Mouse (Mus musculus) liver, postnatal 0 days (tissue): ENCODE measurements at regions not wholly inside any gene's neighbourhood (a gene's known extent, or its start where the extent isn't known, plus 50 kb on each side); places are given as distances from the start of the nearest gene placed in this dataset.

Source experiments
- ATAC-seq: fragments of 200-750 bp; cut with Nextera tagmentation; 2 replicates; pipeline ENCODE4 v1.8.0; 2017; ENCODE audit warnings: mild to moderate bottlenecking, moderate library complexity
- DNase-seq: peaks from one replicate; pipeline ENCODE4 v3.0.0-alpha.2; 2016
- H3K27ac ChIP-seq: fragments of 300-500 bp; sonication (generic); 2 replicates; pipeline ENCODE4 v1.5.1; 2014; ENCODE audit warnings: antibody characterized with exemption, moderate library complexity, mild to moderate bottlenecking, low read depth
- H3K27me3 ChIP-seq: fragments of 300-500 bp; sonication (generic); 2 replicates; pipeline ENCODE4 v1.6.1; 2014; ENCODE audit warnings: low read length, control low read depth, mixed read lengths; ENCODE audit not compliant: insufficient read depth
- H3K36me3 ChIP-seq: fragments of 300-500 bp; sonication (generic); replicated peaks from 2 replicates; pipeline ENCODE4 v1.6.1; 2014; ENCODE audit warnings: mild to moderate bottlenecking, control low read depth, low read length, moderate library complexity, mixed read lengths; ENCODE audit not compliant: insufficient read depth
- H3K4me1 ChIP-seq: fragments of 300-500 bp; sonication (generic); 2 replicates; pipeline ENCODE4 v1.6.1; 2014; ENCODE audit warnings: antibody characterized with exemption, mild to moderate bottlenecking, control low read depth; ENCODE audit not compliant: insufficient read depth
- H3K4me2 ChIP-seq: fragments of 300-500 bp; sonication (generic); 2 replicates; pipeline ENCODE4 v1.6.1; 2014; ENCODE audit warnings: low read depth, mild to moderate bottlenecking, low read length, moderate library complexity, mixed read lengths
- H3K4me3 ChIP-seq: fragments of 300-500 bp; sonication (generic); 2 replicates; pipeline ENCODE4 v1.5.1; 2014; ENCODE audit warnings: low read depth, low read length
- H3K9ac ChIP-seq: fragments of 300-500 bp; sonication (generic); replicated peaks from 2 replicates; pipeline ENCODE4 v1.6.1; 2014; ENCODE audit warnings: mild to moderate bottlenecking, moderate library complexity
- H3K9me3 ChIP-seq: fragments of 300-500 bp; sonication (generic); 2 replicates; pipeline ENCODE4 v1.6.1; 2016; ENCODE audit warnings: mild to moderate bottlenecking, control low read depth, low read length, mixed read lengths
- CTCF ChIP-seq: sonication (generic); IDR thresholded peaks from 2 replicates; pipeline ENCODE4 v1.5.1; 2016; ENCODE audit warnings: antibody characterized with exemption, low read depth
- EP300 ChIP-seq: IDR thresholded peaks from 2 replicates; pipeline ENCODE4 v1.6.1; 2016; ENCODE audit warnings: antibody characterized with exemption, low read depth, mild to moderate bottlenecking
- WGBS: fragments of 180-500 bp; shearing (Covaris S2); extraction: QIAGEN DNeasy Blood & Tissue Kit; methylation state at CpG from one replicate; pipeline ENCODE4 v1.1.7; 2014; ENCODE audit not compliant: insufficient replicate concordance; 5-methylcytosine and 5-hydroxymethylcytosine counted together

- Histone ChIP-seq H3K4me1 (no peaks in the 10 kb centered on the region), H3K9ac (no peak overlapping the region), H3K4me3 (no peak overlapping the region), H3K27ac (no peak overlapping the region), H3K4me2 (no peak overlapping the region), H3K27me3 (no peaks in the 10 kb centered on the region), H3K9me3 (no peaks in the 10 kb centered on the region), H3K36me3 (no peaks in the 10 kb centered on the region)
- ATAC-seq, result no peak
- WGBS, result 83% methylated on average over 10 of the region's 10 CpGs
- TF ChIP-seq CTCF (no peak), EP300 (no peak)
- no peak for DNase-seq
These were observed 311.0 kb downstream of the Ttll7 start for GRCm38 (mm10) chr3:147163126-147163525.

- Histone ChIP-seq H3K4me3 (no peak overlapping the region), H3K9ac (no peak overlapping the region), H3K4me2 (no peak overlapping the region), H3K36me3 (no peaks in the 10 kb centered on the region), H3K27ac (no peak overlapping the region), H3K9me3 (no peaks in the 10 kb centered on the region), H3K27me3 (no peaks in the 10 kb centered on the region), H3K4me1 (no peaks in the 10 kb centered on the region)
- ATAC-seq (no peak), DNase-seq (no peak)
- TF ChIP-seq CTCF (no peak), EP300 (no peak)
- 75% methylated on average over 5 of the region's 5 CpGs for WGBS
These were observed 311.4 kb downstream of the Ttll7 start for GRCm38 (mm10) chr3:147163540-147163939.

DNA sequence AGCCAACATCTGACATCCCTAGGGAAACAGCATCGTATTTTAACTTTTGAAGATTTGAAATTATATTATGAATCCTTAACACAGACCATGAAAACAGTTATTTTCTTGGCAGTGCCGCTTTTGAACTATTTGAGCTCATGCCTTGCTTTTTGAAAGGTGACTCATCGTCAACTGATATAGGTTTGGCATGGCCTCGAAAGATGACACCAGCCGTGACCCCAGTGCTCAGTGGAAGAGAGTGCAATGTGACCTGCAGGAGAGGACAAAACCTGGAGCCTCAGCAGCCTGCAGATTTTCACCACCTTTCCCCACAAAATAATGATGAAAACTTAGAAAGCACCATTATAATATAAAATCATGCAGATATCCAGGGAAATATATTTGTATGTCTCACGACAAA is 312.8 kb downstream of the Ttll7 start:
- no peaks in the 10 kb centered on the region for H3K27me3 ChIP-seq
- WGBS, result 71% methylated on average over 6 of the region's 6 CpGs
- H3K4me3 ChIP-seq, result no peak overlapping the region
- no peaks in the 10 kb centered on the region for H3K4me1 ChIP-seq
- ATAC-seq (no peak), DNase-seq (no peak)
- H3K9ac ChIP-seq, result no peak overlapping the region
- H3K36me3 ChIP-seq, result no peaks in the 10 kb centered on the region
- no peaks in the 10 kb centered on the region for H3K9me3 ChIP-seq
- no peak overlapping the region for H3K4me2 ChIP-seq
- TF ChIP-seq CTCF (no peak), EP300 (no peak)
- no peak overlapping the region for H3K27ac ChIP-seq

DNA sequence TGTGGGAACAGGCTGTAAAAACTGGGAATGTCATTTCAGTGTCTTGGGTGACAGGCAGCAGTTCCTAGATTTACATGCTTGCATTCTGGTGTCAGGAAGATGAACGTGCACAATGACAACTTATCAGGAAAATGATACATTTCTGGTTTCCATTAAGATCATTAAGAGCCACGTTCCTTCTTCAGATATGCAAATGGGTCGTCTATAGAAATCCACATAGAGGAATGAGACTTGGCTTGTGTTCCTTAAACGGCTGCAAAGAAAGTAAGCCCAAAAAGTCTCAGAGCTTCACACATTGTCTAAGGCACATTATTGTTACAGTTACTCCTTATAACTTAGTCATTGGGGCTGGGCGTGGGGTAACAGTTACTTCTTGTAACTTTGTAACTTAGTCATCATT is 314.4 kb downstream of the Ttll7 start:
- H3K4me1 ChIP-seq, result no peaks in the 10 kb centered on the region
- no peaks in the 10 kb centered on the region for H3K36me3 ChIP-seq
- H3K27ac ChIP-seq, result no peak overlapping the region
- no peak for TF ChIP-seq EP300
- no peak for TF ChIP-seq CTCF
- WGBS, result 70% methylated on average over 5 of the region's 5 CpGs
- no peak overlapping the region for H3K4me2 ChIP-seq
- H3K9me3 ChIP-seq, result no peaks in the 10 kb centered on the region
- H3K9ac ChIP-seq, result no peak overlapping the region
- DNase-seq (no peak), ATAC-seq (no peak)
- no peaks in the 10 kb centered on the region for H3K27me3 ChIP-seq
- no peak overlapping the region for H3K4me3 ChIP-seq

- WGBS, result 33% methylated on average over 2 of the region's 2 CpGs
- H3K27ac ChIP-seq, result no peak overlapping the region
- H3K36me3 ChIP-seq, result no peaks in the 10 kb centered on the region
- DNase-seq (no peak), ATAC-seq (no peak)
- H3K4me2 ChIP-seq, result no peak overlapping the region
- TF ChIP-seq EP300 (no peak), CTCF (no peak)
- H3K4me3 ChIP-seq, result no peak overlapping the region
- H3K4me1 ChIP-seq, result no peaks in the 10 kb centered on the region
- no peak overlapping the region for H3K9ac ChIP-seq
- H3K9me3 ChIP-seq, result no peaks in the 10 kb centered on the region
- H3K27me3 ChIP-seq, result no peaks in the 10 kb centered on the region
These were observed 317.0 kb downstream of the Ttll7 start for GRCm38 (mm10) chr3:147169215-147169614.

- H3K27ac ChIP-seq, result no peak overlapping the region
- ATAC-seq, result no peak
- H3K9me3 ChIP-seq, result no peaks in the 10 kb centered on the region
- WGBS, result 73% methylated on average over 2 of the region's 2 CpGs
- no peak overlapping the region for H3K4me3 ChIP-seq
- no peaks in the 10 kb centered on the region for H3K36me3 ChIP-seq
- no peak overlapping the region for H3K4me2 ChIP-seq
- TF ChIP-seq CTCF (no peak), EP300 (no peak)
- H3K9ac ChIP-seq, result no peak overlapping the region
- no peak for DNase-seq
- no peaks in the 10 kb centered on the region for H3K4me1 ChIP-seq
- no peaks in the 10 kb centered on the region for H3K27me3 ChIP-seq
These were observed 317.9 kb downstream of the Ttll7 start for GRCm38 (mm10) chr3:147170106-147170505.

- WGBS, result 75% methylated on average over 6 of the region's 6 CpGs
- no peak overlapping the region for H3K27ac ChIP-seq
These were observed 326.6 kb downstream of the Ttll7 start for GRCm38 (mm10) chr3:147178746-147179145.

More at GRCm38 (mm10) chr3:147178746-147179145, 326.6 kb downstream of the Ttll7 start:
- no peaks in the 10 kb centered on the region for H3K9me3 ChIP-seq
- TF ChIP-seq CTCF (no peak), EP300 (no peak)
- H3K4me3 ChIP-seq, result no peak overlapping the region
- no peak for ATAC-seq
- H3K27me3 ChIP-seq, result no peaks in the 10 kb centered on the region
- no peaks in the 10 kb centered on the region for H3K4me1 ChIP-seq
- no peak for DNase-seq
- H3K9ac ChIP-seq, result no peak overlapping the region
- H3K36me3 ChIP-seq, result no peaks in the 10 kb centered on the region
- H3K4me2 ChIP-seq, result no peak overlapping the region
